Mouse (Mus musculus) CH12.LX (cell line): ENCODE data around the gene Degs2. TPM values are rescaled to one million over a fixed set of nuclear protein-coding genes. Genes with fewer than 3 reads are reported as not detected.

Experiments
- DNase-seq: peaks from one replicate; pipeline ENCODE4 v3.0.0-alpha.2; 2013; ENCODE audit errors: extremely low read depth
- H3K27ac ChIP-seq: 2 replicates; pipeline ENCODE4 v1.5.1; 2012; ENCODE audit warnings: low read depth, mild to moderate bottlenecking, control low read depth, moderate library complexity; ENCODE audit not compliant: insufficient read depth
- H3K27me3 ChIP-seq: replicated peaks from 2 replicates; pipeline ENCODE3; 2012; ENCODE audit warnings: inconsistent platforms
- H3K36me3 ChIP-seq, 2 experiments: replicated peaks in 1 of 2; 2 replicates each; pipeline versions ENCODE3 to v1.6.1; 2012; ENCODE audit warnings: inconsistent platforms in 1 of 2, low read length in 1 of 2, mild to moderate bottlenecking in 1 of 2, mixed read lengths in 1 of 2, moderate library complexity in 1 of 2; ENCODE audit not compliant: control insufficient read depth in 1 of 2, insufficient read depth in 1 of 2
- H3K4me1 ChIP-seq, 2 experiments: 2 replicates each; pipeline ENCODE4 v1.6.1; 2012; ENCODE audit warnings: inconsistent platforms in 1 of 2, moderate library complexity in 1 of 2; ENCODE audit not compliant: insufficient read depth in 2 of 2, control insufficient read depth in 1 of 2
- H3K4me2 ChIP-seq: 2 replicates; pipeline ENCODE4 v1.6.1; 2012; ENCODE audit warnings: low read depth, mild to moderate bottlenecking, control low read depth; ENCODE audit not compliant: poor library complexity, insufficient read depth, severe bottlenecking
- H3K4me3 ChIP-seq, 3 experiments: fragments of 150-350 bp in 1 of 3; sonication (generic) in 1 of 3; replicated peaks in 1 of 3; 2 replicates each; pipeline versions ENCODE3 to v1.5.1; 2011 to 2012; ENCODE audit warnings: low read depth in 2 of 3, low read length in 2 of 3, mild to moderate bottlenecking in 2 of 3, moderate library complexity in 2 of 3, control low read depth in 1 of 3, improper control_type of control experiment in 1 of 3, inconsistent platforms in 1 of 3, mixed read lengths in 1 of 3; ENCODE audit not compliant: poor library complexity in 1 of 3
- H3K79me2 ChIP-seq: replicated peaks from 2 replicates; pipeline ENCODE4 v1.6.1; 2012; ENCODE audit warnings: mild to moderate bottlenecking, moderate library complexity; ENCODE audit not compliant: control insufficient read depth, poor library complexity, insufficient read depth, severe bottlenecking; ENCODE audit errors: extremely low read depth
- H3K9ac ChIP-seq: 2 replicates; pipeline ENCODE4 v1.6.1; 2012; ENCODE audit warnings: low read depth, mild to moderate bottlenecking, control low read depth, moderate library complexity; ENCODE audit not compliant: insufficient read depth
- H3K9me3 ChIP-seq: replicated peaks from 2 replicates; pipeline ENCODE3; 2012; ENCODE audit warnings: low read length, inconsistent platforms, mixed read lengths
- BHLHE40 ChIP-seq: IDR thresholded peaks from 2 replicates; pipeline ENCODE4 v1.6.1; 2011; ENCODE audit warnings: mild to moderate bottlenecking, low read depth, low read length, improper control_type of control experiment
- ELF1 ChIP-seq: IDR thresholded peaks from 2 replicates; pipeline ENCODE4 v1.6.1; 2014; ENCODE audit warnings: low read depth, mild to moderate bottlenecking, inconsistent platforms, low read length, improper control_type of control experiment
- EP300 ChIP-seq: IDR thresholded peaks from 2 replicates; pipeline ENCODE4 v1.6.1; 2011; ENCODE audit warnings: low read length, improper control_type of control experiment
- GABPA ChIP-seq: IDR thresholded peaks from 2 replicates; pipeline ENCODE4 v1.6.1; 2012; ENCODE audit warnings: low read depth, low read length, improper control_type of control experiment, inconsistent platforms; ENCODE audit not compliant: insufficient replicate concordance
- IRF4 ChIP-seq: IDR thresholded peaks from 2 replicates; pipeline ENCODE4 v1.6.1; 2014; ENCODE audit warnings: low read depth, mild to moderate bottlenecking, inconsistent platforms, low read length, improper control_type of control experiment
- JUN ChIP-seq: IDR thresholded peaks from 2 replicates; pipeline ENCODE4 v1.6.1; 2011; ENCODE audit warnings: low read depth, mild to moderate bottlenecking, low read length, improper control_type of control experiment, moderate library complexity; ENCODE audit not compliant: insufficient read depth
- JUND ChIP-seq: conservative IDR thresholded peaks from 2 replicates; pipeline ENCODE4 v1.6.1; 2011; ENCODE audit warnings: low read depth, low read length, improper control_type of control experiment
- MAFK ChIP-seq: IDR thresholded peaks from 2 replicates; pipeline ENCODE4 v1.6.1; 2011; ENCODE audit warnings: low read length, improper control_type of control experiment; ENCODE audit not compliant: insufficient replicate concordance
- MAX ChIP-seq: IDR thresholded peaks from 2 replicates; pipeline ENCODE4 v1.6.1; 2011; ENCODE audit warnings: low read length, improper control_type of control experiment
- MAZ ChIP-seq: IDR thresholded peaks from 2 replicates; pipeline ENCODE4 v1.6.1; 2012; ENCODE audit warnings: low read depth, mild to moderate bottlenecking, inconsistent platforms, low read length, improper control_type of control experiment, moderate library complexity
- MEF2A ChIP-seq: IDR thresholded peaks from 2 replicates; pipeline ENCODE4 v1.6.1; 2014; ENCODE audit warnings: low read depth, mild to moderate bottlenecking, inconsistent platforms, low read length, improper control_type of control experiment, borderline replicate concordance
- MXI1 ChIP-seq: IDR thresholded peaks from 2 replicates; pipeline ENCODE4 v1.6.1; 2011; ENCODE audit warnings: mild to moderate bottlenecking, low read depth, low read length, improper control_type of control experiment
- MYC ChIP-seq: IDR thresholded peaks from 2 replicates; pipeline ENCODE4 v1.6.1; 2011; ENCODE audit warnings: low read depth, mild to moderate bottlenecking, improper control_type of control experiment, low read length
- NRF1 ChIP-seq: IDR thresholded peaks from 2 replicates; pipeline ENCODE4 v1.6.1; 2014; ENCODE audit warnings: low read depth, mild to moderate bottlenecking, inconsistent platforms, low read length, improper control_type of control experiment, moderate library complexity
- POLR2AphosphoS2 ChIP-seq: IDR thresholded peaks from 2 replicates; pipeline ENCODE4 v1.6.1; 2011; ENCODE audit warnings: low read depth, low read length, improper control_type of control experiment
- RAD21 ChIP-seq: IDR thresholded peaks from 2 replicates; pipeline ENCODE4 v1.6.1; 2011; ENCODE audit warnings: low read depth, mild to moderate bottlenecking, low read length, improper control_type of control experiment, moderate library complexity
- RCOR1 ChIP-seq: conservative IDR thresholded peaks from 2 replicates; pipeline ENCODE4 v1.6.1; 2012; ENCODE audit warnings: low read depth, mild to moderate bottlenecking, inconsistent platforms, low read length, improper control_type of control experiment
- SMC3 ChIP-seq: IDR thresholded peaks from 2 replicates; pipeline ENCODE4 v1.6.1; 2011; ENCODE audit warnings: low read depth, low read length, improper control_type of control experiment
- TCF12 ChIP-seq: IDR thresholded peaks from 2 replicates; pipeline ENCODE4 v1.6.1; 2014; ENCODE audit warnings: low read depth, mild to moderate bottlenecking, inconsistent platforms, low read length, improper control_type of control experiment
- USF2 ChIP-seq: conservative IDR thresholded peaks from 2 replicates; pipeline ENCODE4 v1.6.1; 2011; ENCODE audit warnings: low read depth, low read length, improper control_type of control experiment
- ZKSCAN1 ChIP-seq: IDR thresholded peaks from 2 replicates; pipeline ENCODE4 v1.6.1; 2012; ENCODE audit warnings: low read depth, inconsistent platforms, low read length, improper control_type of control experiment, borderline replicate concordance
- ZMIZ1 ChIP-seq: IDR thresholded peaks from 2 replicates; pipeline ENCODE4 v1.6.1; 2012; ENCODE audit warnings: low read depth, mild to moderate bottlenecking, inconsistent platforms, low read length, improper control_type of control experiment
- ZNF384 ChIP-seq: IDR thresholded peaks from 2 replicates; pipeline ENCODE4 v1.6.1; 2012; ENCODE audit warnings: low read depth, low read length, improper control_type of control experiment, inconsistent platforms
- dilution Hi-C: fragments of 300-500 bp; cut with MboI; formaldehyde crosslinking; loops from 2 replicates; pipeline ENCODE4 v1.14.3; 2020; ENCODE audit warnings: low sequenced_read_pairs; ENCODE audit not compliant: extremely low pct_unique_long_range_greater_than_20kb, extremely low pct_ligation_motif_present
- in situ Hi-C: fragments of 300-500 bp; cut with MboI; formaldehyde crosslinking; loops from 3 replicates; pipeline ENCODE4 v1.14.3; 2019; ENCODE audit warnings: low sequenced_read_pairs, low pct_ligation_motif_present, low pct_unique_long_range_greater_than_20kb, mixed read lengths
- polyA plus RNA-seq: library from polyadenylated mRNA; unstranded; fragments of >175 nt; gene quantifications from 2 replicates; pipeline ENCODE4 v1.2.1, GENCODE M21; 2012; ENCODE audit warnings: low read depth; ENCODE audit not compliant: insufficient read length
- total RNA-seq, 2 experiments: library from RNA; depleted of rRNA; stranded (reverse); fragments of 300-350 nt in 1 of 2; fragments of >200 nt in 1 of 2; gene quantifications; 2 replicates each; pipeline ENCODE4 v1.2.3; 2012 to 2014

Degs2 gene
- total and polyA plus RNA-seq, 3 experiments: not detected

GRCm38 (mm10) chr12:108674502-108674901 is 27.6 kb downstream of the Degs2 start:
- no peak overlapping the region for H3K4me3 ChIP-seq
- no peak overlapping the region for H3K4me2 ChIP-seq
- no peaks in the 10 kb centered on the region for H3K27me3 ChIP-seq
- in situ Hi-C loops: no loop called here
- no peaks in the 10 kb centered on the region for H3K9me3 ChIP-seq
- no peaks in the 10 kb centered on the region for H3K4me1 ChIP-seq
- H3K27ac ChIP-seq: no peak overlapping the region
- H3K79me2 ChIP-seq: no peaks in the 10 kb centered on the region
- H3K36me3 ChIP-seq: peaks cover 0 to 68% of the 10 kb centered on the region in 2 experiments
- dilution Hi-C loops: no loop called here
- no peak for TF ChIP-seq NRF1
- TF ChIP-seq MAFK: no peak
- no peak for TF ChIP-seq RAD21
- no peak for TF ChIP-seq GABPA
- TF ChIP-seq ZNF384: no peak
- TF ChIP-seq ELF1: no peak
- no peak for TF ChIP-seq RCOR1
- TF ChIP-seq MYC: no peak
- no peak for TF ChIP-seq MXI1
- TF ChIP-seq EP300: no peak
- no peak for TF ChIP-seq SMC3
- TF ChIP-seq POLR2AphosphoS2: no peak
- no peak for TF ChIP-seq USF2
- TF ChIP-seq IRF4: no peak
- no peak overlapping the region for H3K9ac ChIP-seq
- no peak for DNase-seq

- Histone ChIP-seq H3K36me3 (peaks cover 0 to 62% of the 10 kb centered on the region in 2 experiments), H3K9me3 (no peaks in the 10 kb centered on the region), H3K27ac (no peak overlapping the region), H3K27me3 (no peaks in the 10 kb centered on the region), H3K4me2 (no peak overlapping the region), H3K79me2 (no peaks in the 10 kb centered on the region), H3K9ac (no peak overlapping the region), H3K4me1 (no peaks in the 10 kb centered on the region), H3K4me3 (no peak overlapping the region)
- DNase-seq: no peak
- dilution Hi-C loops (no loop called here), in situ Hi-C loops (no loop called here)
- no peak for TF ChIP-seq NRF1
- TF ChIP-seq SMC3: no peak
- no peak for TF ChIP-seq ZNF384
- TF ChIP-seq JUN: no peak
- no peak for TF ChIP-seq MAX
- TF ChIP-seq JUND: no peak
- TF ChIP-seq TCF12: no peak
- TF ChIP-seq MEF2A: no peak
- TF ChIP-seq BHLHE40: no peak
- TF ChIP-seq POLR2AphosphoS2: no peak
- no peak for TF ChIP-seq MAZ
- TF ChIP-seq ZKSCAN1: no peak
- no peak for TF ChIP-seq GABPA
- no peak for TF ChIP-seq ZMIZ1
- no peak for TF ChIP-seq MAFK
These were observed 28.6 kb downstream of the Degs2 start for GRCm38 (mm10) chr12:108673546-108673945.
